Mouse (Mus musculus): Measurements from ENCODE around the gene Car11. TPM values are rescaled to one million over a fixed set of nuclear protein-coding genes. Genes with fewer than 3 reads are reported as not detected.

The Car11 gene
- polyA plus RNA-seq, 1 experiment from 2014 or later = 8.3 TPM

- Histone ChIP-seq H3K4me3 (peak overlapping the region; percentile 79), H3K27me3 (ENCODE audit: insufficient read depth, poor library complexity, severe bottlenecking) (no peaks in the 10 kb centered on the region), H3K36me3 (peaks cover 30% of the 10 kb centered on the region), H3K4me1 (replicated peaks) (peaks cover 76% of the 10 kb centered on the region), H3K9me3 (no peaks in the 10 kb centered on the region), H3K27ac (peak overlapping the region; percentile 91)
- WGBS = under 1% methylated on average over 27 of the region's 27 CpGs
- DNase-seq (ENCODE audit: low spot score) = peak; percentile 88
These were observed 7.8 kb downstream of the Car11 start for GRCm38 (mm10) chr7:45707375-45707967.

GRCm38 (mm10) chr7:45708221-45708761 is 8.6 kb downstream of the Car11 start:
- H3K4me1 ChIP-seq (replicated peaks) = peaks cover 73% of the 10 kb centered on the region
- peak overlapping the region; percentile 79 for H3K4me3 ChIP-seq
- no peaks in the 10 kb centered on the region for H3K27me3 ChIP-seq (ENCODE audit: insufficient read depth, poor library complexity, severe bottlenecking)

GRCm38 (mm10) chr7:45709036-45709435 is 9.4 kb downstream of the Car11 start:
- H3K9me3 ChIP-seq = no peaks in the 10 kb centered on the region
- H3K4me1 ChIP-seq (replicated peaks) = peaks cover 68% of the 10 kb centered on the region
- no peaks in the 10 kb centered on the region for H3K27me3 ChIP-seq (ENCODE audit: insufficient read depth, poor library complexity, severe bottlenecking)
- H3K4me3 ChIP-seq = peak overlapping the region; percentile 79; the same call in 1 of the 2 replicates
- peak; percentile 58 for DNase-seq (ENCODE audit: low spot score)
- WGBS = 44% methylated on average over 6 of the region's 6 CpGs
- H3K36me3 ChIP-seq = peaks cover 44% of the 10 kb centered on the region
- H3K27ac ChIP-seq = no peak overlapping the region

More at GRCm38 (mm10) chr7:45708221-45708761, 8.6 kb downstream of the Car11 start:
- Histone ChIP-seq H3K36me3 (peaks cover 38% of the 10 kb centered on the region), H3K9me3 (no peaks in the 10 kb centered on the region), H3K27ac (peak overlapping the region; percentile 91)
- no peak for DNase-seq (ENCODE audit: low spot score)
- 48% methylated on average over 13 of the region's 13 CpGs for WGBS

GRCm38 (mm10) chr7:45709677-45710355 is 10.2 kb downstream of the Car11 start:
- no peak for DNase-seq (ENCODE audit: low spot score)
- Histone ChIP-seq H3K9me3 (no peaks in the 10 kb centered on the region), H3K36me3 (peaks cover 44% of the 10 kb centered on the region), H3K4me3 (no peak overlapping the region), H3K27ac (peak overlapping the region; percentile 64; the same call in 1 of the 2 replicates), H3K27me3 (ENCODE audit: insufficient read depth, poor library complexity, severe bottlenecking) (no peaks in the 10 kb centered on the region), H3K4me1 (replicated peaks) (peaks cover 72% of the 10 kb centered on the region)
- WGBS = 66% methylated on average over 14 of the region's 14 CpGs

GRCm38 (mm10) chr7:45710477-45711191 is 11.0 kb downstream of the Car11 start:
- Histone ChIP-seq H3K27me3 (ENCODE audit: insufficient read depth, poor library complexity, severe bottlenecking) (no peaks in the 10 kb centered on the region), H3K27ac (no peak overlapping the region), H3K9me3 (no peaks in the 10 kb centered on the region), H3K4me1 (replicated peaks) (peaks cover 73% of the 10 kb centered on the region), H3K36me3 (peaks cover 44% of the 10 kb centered on the region), H3K4me3 (no peak overlapping the region)
- 95% methylated on average over 20 of the region's 20 CpGs for WGBS
- DNase-seq (ENCODE audit: low spot score) = no peak

GRCm38 (mm10) chr7:45711316-45712021 is 11.8 kb downstream of the Car11 start:
- Histone ChIP-seq H3K27ac (no peak overlapping the region), H3K9me3 (no peaks in the 10 kb centered on the region), H3K4me1 (replicated peaks) (peaks cover 73% of the 10 kb centered on the region), H3K4me3 (0 out of 2 replicates have a peak overlapping the region, but pooled peaks have one; percentile 5), H3K27me3 (ENCODE audit: insufficient read depth, poor library complexity, severe bottlenecking) (no peaks in the 10 kb centered on the region), H3K36me3 (peaks cover 44% of the 10 kb centered on the region)
- DNase-seq (ENCODE audit: low spot score) = no peak
- WGBS = 92% methylated on average over 24 of the region's 24 CpGs

- Histone ChIP-seq H3K27me3 (ENCODE audit: insufficient read depth, poor library complexity, severe bottlenecking) (no peaks in the 10 kb centered on the region), H3K9me3 (no peaks in the 10 kb centered on the region), H3K4me1 (replicated peaks) (peaks cover 73% of the 10 kb centered on the region), H3K4me3 (0 out of 2 replicates have a peak overlapping the region, but pooled peaks have one; percentile 5), H3K36me3 (peaks cover 44% of the 10 kb centered on the region), H3K27ac (no peak overlapping the region)
- WGBS = 91% methylated on average over 21 of the region's 21 CpGs
- no peak for DNase-seq (ENCODE audit: low spot score)
These were observed 12.5 kb downstream of the Car11 start for GRCm38 (mm10) chr7:45712022-45712757.

- 92% methylated on average over 16 of the region's 16 CpGs for WGBS
- no peak overlapping the region for H3K4me3 ChIP-seq
These were observed 13.8 kb downstream of the Car11 start for GRCm38 (mm10) chr7:45713396-45713795.

GRCm38 (mm10) chr7:45713881-45714520 is 14.4 kb downstream of the Car11 start:
- peak overlapping the region; percentile 82 for H3K4me3 ChIP-seq
- H3K36me3 ChIP-seq = peaks cover 47% of the 10 kb centered on the region
- H3K9me3 ChIP-seq = no peaks in the 10 kb centered on the region
- no peak for DNase-seq (ENCODE audit: low spot score)
- WGBS = 78% methylated on average over 6 of the region's 6 CpGs
- H3K27me3 ChIP-seq (ENCODE audit: insufficient read depth, poor library complexity, severe bottlenecking) = no peaks in the 10 kb centered on the region
- H3K4me1 ChIP-seq (replicated peaks) = peaks cover 60% of the 10 kb centered on the region
- peak overlapping the region; percentile 88; the same call in 1 of the 2 replicates for H3K27ac ChIP-seq

More at GRCm38 (mm10) chr7:45713396-45713795, 13.8 kb downstream of the Car11 start:
- H3K4me1 ChIP-seq (replicated peaks) = peaks cover 61% of the 10 kb centered on the region
- no peaks in the 10 kb centered on the region for H3K27me3 ChIP-seq (ENCODE audit: insufficient read depth, poor library complexity, severe bottlenecking)
- no peak overlapping the region for H3K27ac ChIP-seq
- no peaks in the 10 kb centered on the region for H3K9me3 ChIP-seq
- peaks cover 44% of the 10 kb centered on the region for H3K36me3 ChIP-seq
- no peak for DNase-seq (ENCODE audit: low spot score)

- Histone ChIP-seq H3K27ac (peak overlapping the region; percentile 88), H3K27me3 (ENCODE audit: insufficient read depth, poor library complexity, severe bottlenecking) (no peaks in the 10 kb centered on the region), H3K4me3 (peak overlapping the region; percentile 82), H3K9me3 (no peaks in the 10 kb centered on the region), H3K4me1 (replicated peaks) (peaks cover 60% of the 10 kb centered on the region), H3K36me3 (peaks cover 51% of the 10 kb centered on the region)
- no peak for DNase-seq (ENCODE audit: low spot score)
- 11% methylated on average over 14 of the region's 14 CpGs for WGBS
These were observed 15.0 kb downstream of the Car11 start for GRCm38 (mm10) chr7:45714630-45715089.

GRCm38 (mm10) chr7:45715090-45715708 is 15.6 kb downstream of the Car11 start, which contains the start of gene Rpl18:
Gene Rpl18 (plus strand): TSS chr7:45715457.
- 8% methylated on average over 34 of the region's 34 CpGs for WGBS
- peak within 1 kb of the TSS; percentile 88 for H3K27ac ChIP-seq
- H3K36me3 ChIP-seq = peaks cover 51% of the 10 kb centered on the region
- H3K4me3 ChIP-seq = peak within 1 kb of the TSS; percentile 82
- H3K9me3 ChIP-seq = no peaks in the 10 kb centered on the region
- H3K27me3 ChIP-seq (ENCODE audit: insufficient read depth, poor library complexity, severe bottlenecking) = no peaks in the 10 kb centered on the region
- peak; percentile 97 for DNase-seq (ENCODE audit: low spot score)
- H3K4me1 ChIP-seq (replicated peaks) = peaks cover 60% of the 10 kb centered on the region
